Mouse (Mus musculus) thymus, postnatal 0 days (tissue): Measurements from ENCODE around the gene Syn3. TPM values are rescaled to one million over a fixed set of nuclear protein-coding genes. Genes with fewer than 3 reads are reported as not detected.
"Not testable (repeated sequence)": the region's sequence is repeated elsewhere in the genome, so short reads cannot be mapped to it uniquely, and the experiment has no call there.

Experiments used
- DNase-seq: peaks from one replicate; pipeline ENCODE4 v3.0.0-alpha.2; 2015; ENCODE audit warnings: low spot score
- polyA plus RNA-seq: library from polyadenylated mRNA; unstranded; fragments of >200 nt; fragmentation: Nextera tagmentation; extraction: Ambion mirVana; gene quantifications from 2 replicates; pipeline ENCODE4 v1.2.1, GENCODE M21; 2015

The Syn3 gene
- polyA plus RNA-seq, 1 experiment from 2014 or later = 0.98 TPM

- no peak for DNase-seq
Observed at GRCm38 (mm10) chr10:86161783-86162271, 336.9 kb downstream of the Syn3 start.

- DNase-seq = no peak
Observed at GRCm38 (mm10) chr10:86158198-86158899, 340.3 kb downstream of the Syn3 start.

GRCm38 (mm10) chr10:86155344-86155743 lies 343.4 kb downstream of the Syn3 start:
- DNase-seq = no peak

GRCm38 (mm10) chr10:86153221-86153620 lies 345.5 kb downstream of the Syn3 start:
- no peak for DNase-seq

- DNase-seq = no peak
Observed at GRCm38 (mm10) chr10:86151357-86151756, 347.3 kb downstream of the Syn3 start.

GRCm38 (mm10) chr10:86150076-86150475 lies 348.6 kb downstream of the Syn3 start:
- no peak for DNase-seq

- no peak for DNase-seq
Observed at GRCm38 (mm10) chr10:86149029-86149818, 349.5 kb downstream of the Syn3 start.

- no peak for DNase-seq
Observed at GRCm38 (mm10) chr10:86139061-86139681, 359.5 kb downstream of the Syn3 start.

GRCm38 (mm10) chr10:86137589-86138173 lies 361.0 kb downstream of the Syn3 start:
- no peak for DNase-seq

GRCm38 (mm10) chr10:86137106-86137505 lies 361.6 kb downstream of the Syn3 start:
- no peak for DNase-seq

GRCm38 (mm10) chr10:86136249-86136648 lies 362.4 kb downstream of the Syn3 start:
- DNase-seq = no peak

- no peak for DNase-seq
Observed at GRCm38 (mm10) chr10:86134848-86135247, 363.8 kb downstream of the Syn3 start.

- no peak for DNase-seq
Observed at GRCm38 (mm10) chr10:86134336-86134735, 364.4 kb downstream of the Syn3 start.

- no peak for DNase-seq
Observed at GRCm38 (mm10) chr10:86132420-86132956, 366.2 kb downstream of the Syn3 start.

GRCm38 (mm10) chr10:86129046-86129445 lies 369.6 kb downstream of the Syn3 start:
- DNase-seq = no peak

GRCm38 (mm10) chr10:86126478-86126877 lies 372.2 kb downstream of the Syn3 start:
- DNase-seq = no peak

- DNase-seq = no peak
Observed at GRCm38 (mm10) chr10:86125421-86125820, 373.3 kb downstream of the Syn3 start.

GRCm38 (mm10) chr10:86124115-86124514 lies 374.6 kb downstream of the Syn3 start:
- DNase-seq = no peak

- no peak for DNase-seq
Observed at GRCm38 (mm10) chr10:86123224-86123623, 375.5 kb downstream of the Syn3 start.

- not testable (repeated sequence) for DNase-seq
Observed at GRCm38 (mm10) chr10:86122456-86122855, 376.2 kb downstream of the Syn3 start.

- DNase-seq = no peak
Observed at GRCm38 (mm10) chr10:86116268-86116667, 382.4 kb downstream of the Syn3 start.
